Mouse (Mus musculus): ENCODE data around the gene St7l.

DNA sequence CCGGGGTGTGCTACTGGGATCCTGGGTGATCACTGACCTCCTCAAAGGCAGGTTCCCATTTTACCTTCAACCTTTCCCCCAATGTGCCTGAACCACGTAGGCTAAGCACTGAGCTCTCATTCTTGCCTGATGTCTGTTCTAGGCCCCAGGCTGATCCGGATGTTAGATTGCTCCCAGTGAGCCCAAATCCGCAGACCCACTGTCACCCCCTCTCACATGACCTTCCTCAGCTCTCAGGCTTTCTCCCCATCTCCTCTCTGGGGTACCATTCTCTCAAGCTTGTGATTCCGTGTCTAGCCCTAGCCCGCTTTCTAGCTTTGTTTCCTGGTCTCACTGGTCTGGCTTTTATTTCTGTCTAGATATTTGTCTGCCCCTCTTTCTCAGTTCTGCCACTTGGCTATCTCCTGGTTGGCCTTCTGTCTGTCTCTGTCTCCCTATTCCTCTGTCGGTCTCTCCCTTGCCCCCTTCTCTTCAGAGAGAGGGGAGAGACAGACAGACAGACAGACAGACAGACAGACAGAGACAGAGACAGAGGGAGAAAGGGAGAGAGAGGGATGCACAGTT is 102.3 kb downstream of the St7l start:
- TF ChIP-seq CTCF (conservative IDR thresholded peaks at IDR 0.05; ENCODE audit: low read length) (no peak), POU5F1 (IDR thresholded peaks at IDR 0.05; ENCODE audit: borderline replicate concordance, low read length) (no peak)
